13 mouse cellular contexts compared by ENCODE assay signal in genomic region chr1:90903971-90904458, GRCm38 (mm10). TPM values are rescaled to one million over a fixed set of nuclear protein-coding genes. Genes with fewer than 3 reads are reported as not detected.
A peak's percentile ranks its signal among the peaks of the same experiment; 100 is the strongest.
DNase-seq lines count a peak whose midpoint lies in the region; ATAC-seq and TF ChIP-seq lines count a peak whose summit lies in the region.
"Had no signal": no experiment of that assay in that cellular context is flagged by ENCODE, and none has a peak within 500 bp of the region (broad histone marks: within the 10 kb centered on the region; RNA-seq: fewer than 3 reads in every experiment).

No protein-coding gene starts in this region.

- H3K36me3 ChIP-seq in heart, embryonic 14.5 days (ENCODE audit: control insufficient read depth, insufficient read depth, low read length): no peaks in the 10 kb centered on the region
- no peaks in the 10 kb centered on the region for H3K36me3 ChIP-seq in limb, embryonic 12.5 days

- H3K9me3 ChIP-seq in heart, embryonic 14.5 days (ENCODE audit: control insufficient read depth, low read length): no peaks in the 10 kb centered on the region
- no peaks in the 10 kb centered on the region for H3K9me3 ChIP-seq in limb, embryonic 12.5 days

- H3K9ac ChIP-seq in heart, embryonic 14.5 days (ENCODE audit: low read length): no peak overlapping the region
- H3K9ac ChIP-seq in limb, embryonic 12.5 days (replicated peaks): no peak overlapping the region

- ATAC-seq in heart, embryonic 14.5 days (ENCODE audit: insufficient number of reproducible peaks, insufficient read depth, low FRiP score, low read depth): 0 out of 2 replicates have a peak, but pooled peaks have one; percentile 13
- ATAC-seq in limb, embryonic 12.5 days (ENCODE audit: insufficient number of reproducible peaks, insufficient read depth, low FRiP score, low TSS enrichment, low read depth): no peak
- ATAC-seq in megakaryocyte-erythroid progenitor cell, adult 5-6 weeks (replicated peaks; ENCODE audit: low FRiP score, low TSS enrichment, poor library complexity, severe bottlenecking): no peak

- intact Hi-C loops in gastrocnemius, adult 2 months (cut with DNase I): no loop called here
- intact Hi-C loops in gastrocnemius, postnatal 36 days (cut with DNase I): no loop called here

- H3K27ac ChIP-seq in gastrocnemius, adult 2 months: 0 out of 2 replicates have a peak overlapping the region, but pooled peaks have one; percentile 12
- no peak overlapping the region for H3K27ac ChIP-seq in heart, embryonic 14.5 days (replicated peaks in 1 of 2; ENCODE audit: control insufficient read depth in 1 of 2, insufficient read depth in 1 of 2, low read depth in 2 of 2, low read length in 2 of 2)
- 0 out of 2 replicates have a peak overlapping the region, but pooled peaks have one; percentile 8 for H3K27ac ChIP-seq in limb, embryonic 12.5 days
- H3K27ac ChIP-seq: macrophage had no signal

- 69% methylated on average over 8 of the region's 8 CpGs for WGBS in heart, embryonic 14.5 days
- 64% methylated on average over 8 of the region's 8 CpGs for WGBS in limb, embryonic 12.5 days

- TF ChIP-seq CTCF in gastrocnemius, adult 2 months (IDR thresholded peaks at IDR 0.05): no peak

- H3K27me3 ChIP-seq in heart, embryonic 14.5 days (ENCODE audit: control insufficient read depth, insufficient read depth, low read length): no peaks in the 10 kb centered on the region
- no peaks in the 10 kb centered on the region for H3K27me3 ChIP-seq in limb, embryonic 12.5 days

- peak; percentile 48 for DNase-seq in gastrocnemius, adult 2 months
- no peak for DNase-seq in gastrocnemius, postnatal 36 days
- DNase-seq in 3134 (ENCODE audit: extremely low read depth, insufficient read length, low spot score): peak; percentile 22
- DNase-seq in cerebellum, adult 8-10 months: no peak
- no peak for DNase-seq in adrenal gland, postnatal 10 days
- DNase-seq: adrenal gland, postnatal 25 days; B cell, adult 2 months; spleen, adult 18-20 months had no signal

- no peak overlapping the region for H3K4me3 ChIP-seq in gastrocnemius, adult 2 months
- H3K4me3 ChIP-seq in heart, embryonic 14.5 days (ENCODE audit: control insufficient read depth in 1 of 2, insufficient read depth in 1 of 2, low read depth in 1 of 2, low read length in 2 of 2): no peak overlapping the region
- no peak overlapping the region for H3K4me3 ChIP-seq in limb, embryonic 12.5 days (replicated peaks)

- H3K4me2 ChIP-seq in heart, embryonic 14.5 days (ENCODE audit: low read length): no peak overlapping the region
- no peak overlapping the region for H3K4me2 ChIP-seq in limb, embryonic 12.5 days

- H3K4me1 ChIP-seq in heart, embryonic 14.5 days (ENCODE audit: control insufficient read depth in 2 of 2, insufficient read depth in 2 of 2, low read length in 2 of 2): peaks cover 0 to 2% of the 10 kb centered on the region in 2 experiments; a peak in 2 of 4 replicates
- H3K4me1 ChIP-seq in limb, embryonic 12.5 days (replicated peaks): peaks cover 19% of the 10 kb centered on the region

RNA-seq across cellular contexts. Expression of gene Mlph, which starts 10.9 kb away (rescaled TPM):
- total RNA-seq in gastrocnemius, adult 2 months (2021): under 1 TPM; 0.20 to 0.25 TPM
- under 1 TPM; 0.20 to 0.22 TPM for total RNA-seq in gastrocnemius, postnatal 36 days (2021)
- 0.24 and 0.36 TPM in 2 replicates for polyA plus RNA-seq in heart, embryonic 14.5 days (2014; fragmentation: Nextera tagmentation; extraction: Ambion mirVana)
- 0.23 and 0.37 TPM in 2 replicates for polyA plus RNA-seq in limb, embryonic 12.5 days (2016; fragmentation: Nextera tagmentation; extraction: Ambion mirVana)
- total RNA-seq in adrenal gland, postnatal 10 days (2021): 1 to 10 TPM; 1.6 to 1.9 TPM
- not detected in 2 replicates for total RNA-seq in megakaryocyte-erythroid progenitor cell, adult 5-6 weeks (2014; fragmentation: Nextera tagmentation)
- total RNA-seq in megakaryocyte-erythroid progenitor cell, adult 5-6 weeks (2017): 0.11 TPM in 1 of 2 replicates, not detected in the other

RNA-seq across cellular contexts. Expression of gene Prlh, which starts 48.9 kb away (rescaled TPM):
- not detected for total RNA-seq in gastrocnemius, adult 2 months (2021)
- not detected for total RNA-seq in gastrocnemius, postnatal 36 days (2021)
- polyA plus RNA-seq in heart, embryonic 14.5 days (2014; fragmentation: Nextera tagmentation; extraction: Ambion mirVana): not detected in 2 replicates
- polyA plus RNA-seq in limb, embryonic 12.5 days (2016; fragmentation: Nextera tagmentation; extraction: Ambion mirVana): not detected in 2 replicates
- not detected for total RNA-seq in adrenal gland, postnatal 10 days (2021)
- not detected in 2 replicates for total RNA-seq in megakaryocyte-erythroid progenitor cell, adult 5-6 weeks (2014; fragmentation: Nextera tagmentation)
- not detected in 2 replicates for total RNA-seq in megakaryocyte-erythroid progenitor cell, adult 5-6 weeks (2017)
- total RNA-seq: adrenal gland, postnatal 25 days; gastrocnemius, postnatal 4 days had no signal
- polyA plus RNA-seq: macrophage had no signal

Comparison
In these comparisons a context has a peak if more than half of its experiments do, and no peak if none do; other contexts are left out.
1. DNase-seq: peak in gastrocnemius, adult 2 months (single experiment) and 3134 (single experiment); none in gastrocnemius, postnatal 36 days (0 of 2), cerebellum, adult 8-10 months (single experiment) and adrenal gland, postnatal 10 days (single experiment).
2. H3K27ac ChIP-seq: peak in gastrocnemius, adult 2 months (single experiment) and limb, embryonic 12.5 days (single experiment); none in heart, embryonic 14.5 days (0 of 2).